Mouse (Mus musculus) MEL (cell line): ENCODE results near the gene Pdzd2. TPM values are rescaled to one million over a fixed set of nuclear protein-coding genes. Genes with fewer than 3 reads are reported as not detected.

Experiments
- DNase-seq: peaks from one replicate; pipeline ENCODE4 v3.0.0; 2011; ENCODE audit warnings: low read depth, low spot score
- H3K27ac ChIP-seq: 2 replicates; pipeline ENCODE4 v1.5.1; 2012; ENCODE audit warnings: low read depth, mild to moderate bottlenecking, control low read depth, low read length, moderate library complexity; ENCODE audit not compliant: control insufficient read depth
- H3K27me3 ChIP-seq, 2 experiments: fragments of 150-350 bp in 1 of 2; sonication (generic) in 1 of 2; 2 replicates each; pipeline ENCODE4 v1.6.1; 2012; ENCODE audit warnings: low read length in 2 of 2, mild to moderate bottlenecking in 2 of 2, improper control_type of control experiment in 1 of 2, moderate library complexity in 1 of 2; ENCODE audit not compliant: insufficient read depth in 2 of 2, control insufficient read depth in 1 of 2
- H3K36me3 ChIP-seq, 2 experiments: 2 replicates each; pipeline ENCODE4 v1.6.1; 2012 to 2014; ENCODE audit warnings: low read length in 2 of 2, improper control_type of control experiment in 1 of 2, inconsistent platforms in 1 of 2, mild to moderate bottlenecking in 1 of 2; ENCODE audit not compliant: insufficient read depth in 2 of 2, control insufficient read depth in 1 of 2
- H3K4me1 ChIP-seq, 2 experiments: fragments of 150-350 bp in 1 of 2; sonication (generic) in 1 of 2; 2 replicates each; pipeline ENCODE4 v1.6.1; 2012; ENCODE audit warnings: low read length in 2 of 2, improper control_type of control experiment in 1 of 2, mild to moderate bottlenecking in 1 of 2; ENCODE audit not compliant: insufficient read depth in 2 of 2, control insufficient read depth in 1 of 2
- H3K4me3 ChIP-seq, 2 experiments: fragments of 150-350 bp in 1 of 2; sonication (generic) in 1 of 2; 2 replicates each; pipeline ENCODE4 v1.5.1; 2012; ENCODE audit warnings: low read depth in 2 of 2, low read length in 2 of 2, mild to moderate bottlenecking in 2 of 2, moderate library complexity in 2 of 2, control low read depth in 1 of 2, improper control_type of control experiment in 1 of 2; ENCODE audit not compliant: control insufficient read depth in 1 of 2, insufficient read depth in 1 of 2
- H3K79me2 ChIP-seq: 2 replicates; pipeline ENCODE4 v1.6.1; 2012; ENCODE audit warnings: mild to moderate bottlenecking, low read length, moderate library complexity; ENCODE audit not compliant: control insufficient read depth, poor library complexity, insufficient read depth
- H3K9ac ChIP-seq: 2 replicates; pipeline ENCODE4 v1.6.1; 2012; ENCODE audit warnings: low read depth, mild to moderate bottlenecking, control low read depth, low read length, moderate library complexity; ENCODE audit not compliant: control insufficient read depth, poor library complexity, severe bottlenecking
- H3K9me3 ChIP-seq: fragments of 150-350 bp; sonication (generic); replicated peaks from 2 replicates; pipeline ENCODE4 v1.6.1; 2012; ENCODE audit warnings: mild to moderate bottlenecking, low read length, improper control_type of control experiment, moderate library complexity; ENCODE audit not compliant: insufficient read depth
- BHLHE40 ChIP-seq: IDR thresholded peaks from 2 replicates; pipeline ENCODE4 v1.6.1; 2012; ENCODE audit warnings: low read depth, mild to moderate bottlenecking, inconsistent platforms, low read length, improper control_type of control experiment, borderline replicate concordance
- CHD1 ChIP-seq: IDR thresholded peaks from 2 replicates; pipeline ENCODE4 v1.6.1; 2012; ENCODE audit warnings: low read depth, mild to moderate bottlenecking, inconsistent platforms, low read length, improper control_type of control experiment
- ELF1 ChIP-seq: IDR thresholded peaks from 2 replicates; pipeline ENCODE4 v1.6.1; 2014; ENCODE audit warnings: low read depth, mild to moderate bottlenecking, inconsistent platforms, low read length, improper control_type of control experiment, moderate library complexity
- GATA1 ChIP-seq: IDR thresholded peaks from 2 replicates; pipeline ENCODE4 v1.6.1; 2011; ENCODE audit warnings: low read depth, low read length, improper control_type of control experiment
- JUND ChIP-seq: IDR thresholded peaks from 2 replicates; pipeline ENCODE4 v1.6.1; 2011; ENCODE audit warnings: low read depth, mild to moderate bottlenecking, improper control_type of control experiment, low read length
- KAT2A ChIP-seq: conservative IDR thresholded peaks from 2 replicates; pipeline ENCODE4 v1.6.1; 2012; ENCODE audit warnings: low read depth, low read length, improper control_type of control experiment, inconsistent platforms
- MAX ChIP-seq: IDR thresholded peaks from 2 replicates; pipeline ENCODE4 v1.6.1; 2011; ENCODE audit warnings: low read length, improper control_type of control experiment
- MEF2A ChIP-seq: IDR thresholded peaks from 2 replicates; pipeline ENCODE4 v1.6.1; 2014; ENCODE audit warnings: low read depth, mild to moderate bottlenecking, inconsistent platforms, low read length, improper control_type of control experiment; ENCODE audit not compliant: poor library complexity, insufficient replicate concordance, severe bottlenecking; ENCODE audit errors: extremely low read depth
- MXI1 ChIP-seq: IDR thresholded peaks from 2 replicates; pipeline ENCODE4 v1.6.1; 2011; ENCODE audit warnings: mild to moderate bottlenecking, low read depth, low read length, improper control_type of control experiment
- NELFE ChIP-seq: IDR thresholded peaks from 2 replicates; pipeline ENCODE4 v1.6.1; 2011; ENCODE audit warnings: low read depth, low read length, improper control_type of control experiment
- POLR2AphosphoS2 ChIP-seq: IDR thresholded peaks from 2 replicates; pipeline ENCODE4 v1.6.1; 2011; ENCODE audit warnings: low read length, improper control_type of control experiment
- SIN3A ChIP-seq: IDR thresholded peaks from 2 replicates; pipeline ENCODE4 v1.6.1; 2012; ENCODE audit warnings: low read length, improper control_type of control experiment, inconsistent platforms
- SMC3 ChIP-seq: IDR thresholded peaks from 2 replicates; pipeline ENCODE4 v1.6.1; 2011; ENCODE audit warnings: low read depth, low read length, improper control_type of control experiment
- TAL1 ChIP-seq: IDR thresholded peaks from 2 replicates; pipeline ENCODE4 v1.6.1; 2012; ENCODE audit warnings: mild to moderate bottlenecking, inconsistent platforms, low read length, moderate library complexity, mixed read lengths
- TBP ChIP-seq: IDR thresholded peaks from 2 replicates; pipeline ENCODE4 v1.8.0; 2011; ENCODE audit warnings: low read depth, low read length, improper control_type of control experiment
- USF1 ChIP-seq: IDR thresholded peaks from 2 replicates; pipeline ENCODE4 v1.6.1; 2014; ENCODE audit warnings: low read depth, mild to moderate bottlenecking, inconsistent platforms, low read length, improper control_type of control experiment, moderate library complexity
- ZKSCAN1 ChIP-seq: IDR thresholded peaks from 2 replicates; pipeline ENCODE4 v1.6.1; 2012; ENCODE audit warnings: low read depth, mild to moderate bottlenecking, inconsistent platforms, low read length, improper control_type of control experiment, moderate library complexity
- ZMIZ1 ChIP-seq: IDR thresholded peaks from 2 replicates; pipeline ENCODE4 v1.6.1; 2012; ENCODE audit warnings: low read depth, mild to moderate bottlenecking, inconsistent platforms, low read length, improper control_type of control experiment, moderate library complexity
- polyA plus RNA-seq, 2 experiments: library from polyadenylated mRNA; stranded (reverse) in 1 of 2; unstranded in 1 of 2; fragments of >175 nt in 1 of 2; fragments of >200 nt in 1 of 2; gene quantifications; 2 replicates each; pipeline versions ENCODE4 v1.2.1 to v1.2.4; 2012; ENCODE audit warnings: low replicate concordance in 2 of 2, low read depth in 1 of 2; ENCODE audit not compliant: insufficient read length in 2 of 2, insufficient read depth in 1 of 2, missing spikeins in 1 of 2
- total RNA-seq: library from RNA; depleted of rRNA; stranded (reverse); fragments of 300-350 nt; gene quantifications from 2 replicates; pipeline ENCODE4 v1.2.3, GENCODE M21; 2012

Gene Pdzd2
- total and polyA plus RNA-seq, 3 experiments, result 0.15 to 0.33 TPM; not detected in 1

- Histone ChIP-seq H3K9me3 (no peaks in the 10 kb centered on the region), H3K9ac (no peak overlapping the region), H3K27ac (no peak overlapping the region), H3K27me3 (no peaks in the 10 kb centered on the region), H3K36me3 (peaks cover 0 to 40% of the 10 kb centered on the region in 2 experiments; a peak in 2 of 4 replicates), H3K79me2 (peaks cover 2% of the 10 kb centered on the region; the same call in 1 of the 2 replicates), H3K4me3 (no peak overlapping the region), H3K4me1 (peaks cover 18 to 43% of the 10 kb centered on the region in 2 experiments)
- no peak for DNase-seq
- TF ChIP-seq MAX, result no peak
- TF ChIP-seq POLR2AphosphoS2, result no peak
- no peak for TF ChIP-seq KAT2A
- TF ChIP-seq ZMIZ1, result no peak
- TF ChIP-seq CHD1, result 0 out of 2 replicates have a peak, but pooled peaks have one; percentile 2
- TF ChIP-seq SIN3A, result no peak
- no peak for TF ChIP-seq USF1
Observed at GRCm38 (mm10) chr15:12315996-12316395, 423.7 kb downstream of the Pdzd2 start.

- DNase-seq, result no peak
- Histone ChIP-seq H3K79me2 (no peaks in the 10 kb centered on the region), H3K36me3 (peaks cover 0 to 38% of the 10 kb centered on the region in 2 experiments; a peak in 2 of 4 replicates), H3K4me1 (peaks cover 18 to 44% of the 10 kb centered on the region in 2 experiments), H3K27ac (no peak overlapping the region)
- TF ChIP-seq MXI1, result no peak
- no peak for TF ChIP-seq JUND
- no peak for TF ChIP-seq BHLHE40
- TF ChIP-seq GATA1, result no peak
- TF ChIP-seq ZKSCAN1, result no peak
- no peak for TF ChIP-seq TAL1
- no peak for TF ChIP-seq MEF2A
- no peak for TF ChIP-seq ELF1
- no peak for TF ChIP-seq SMC3
- TF ChIP-seq TBP, result no peak
- no peak for TF ChIP-seq NELFE
- no peak for TF ChIP-seq ZMIZ1
- TF ChIP-seq, all 39 proteins: peak for 0
- Histone ChIP-seq H3K9ac (no peak overlapping the region), H3K9me3 (no peaks in the 10 kb centered on the region), H3K4me3 (no peak overlapping the region), H3K27me3 (no peaks in the 10 kb centered on the region)
Observed at GRCm38 (mm10) chr15:12314584-12314983, 425.1 kb downstream of the Pdzd2 start.
